Mouse (Mus musculus): ENCODE data around the gene Vamp1. TPM values are rescaled to one million over a fixed set of nuclear protein-coding genes. Genes with fewer than 3 reads are reported as not detected.
A peak's percentile ranks its signal among the peaks of the same experiment; 100 is the strongest.

Gene Vamp1
- total and polyA plus RNA-seq, 2 experiments from 2014 or later, result 11.9 to 12.9 TPM

DNA sequence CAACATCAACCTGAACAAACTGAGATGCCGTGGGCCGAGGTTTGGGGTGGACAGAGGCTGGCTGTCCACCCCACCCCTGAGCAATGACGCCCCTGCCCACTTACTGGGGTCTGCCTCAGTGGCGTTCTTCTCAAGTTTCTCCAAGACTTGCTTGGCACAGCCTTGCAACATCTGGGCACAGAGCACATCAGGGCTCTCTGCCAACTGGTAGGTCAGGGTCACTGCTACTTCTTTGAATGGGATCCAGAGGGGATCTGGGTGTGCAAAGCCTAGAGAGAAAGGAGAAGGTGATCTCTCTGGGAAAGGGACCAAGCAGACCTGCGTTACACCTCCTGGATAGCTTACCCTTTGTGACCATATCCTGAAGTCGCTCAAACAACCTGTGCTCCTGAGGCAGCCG lies 42.1 kb upstream of the Vamp1 start:
- no peak for TF ChIP-seq CTCF (IDR thresholded peaks at IDR 0.05; ENCODE audit: low read depth)
- H3K9me3 ChIP-seq (ENCODE audit: low read length), result no peaks in the 10 kb centered on the region
- peaks cover 98% of the 10 kb centered on the region for H3K36me3 ChIP-seq (ENCODE audit: insufficient read depth)
- H3K27ac ChIP-seq (ENCODE audit: low read depth, low read length), result no peak overlapping the region
- no peak for ATAC-seq
- no peaks in the 10 kb centered on the region for H3K27me3 ChIP-seq (ENCODE audit: insufficient read depth, low read length)
- no peak overlapping the region for H3K9ac ChIP-seq
- no peaks in the 10 kb centered on the region for H3K4me1 ChIP-seq (ENCODE audit: insufficient read depth)
- DNase-seq, result no peak
- H3K4me3 ChIP-seq (ENCODE audit: low read depth, low read length), result no peak overlapping the region
- WGBS, result 85% methylated on average over 7 of the region's 7 CpGs
- no peak overlapping the region for H3K4me2 ChIP-seq (ENCODE audit: low read depth)

DNA sequence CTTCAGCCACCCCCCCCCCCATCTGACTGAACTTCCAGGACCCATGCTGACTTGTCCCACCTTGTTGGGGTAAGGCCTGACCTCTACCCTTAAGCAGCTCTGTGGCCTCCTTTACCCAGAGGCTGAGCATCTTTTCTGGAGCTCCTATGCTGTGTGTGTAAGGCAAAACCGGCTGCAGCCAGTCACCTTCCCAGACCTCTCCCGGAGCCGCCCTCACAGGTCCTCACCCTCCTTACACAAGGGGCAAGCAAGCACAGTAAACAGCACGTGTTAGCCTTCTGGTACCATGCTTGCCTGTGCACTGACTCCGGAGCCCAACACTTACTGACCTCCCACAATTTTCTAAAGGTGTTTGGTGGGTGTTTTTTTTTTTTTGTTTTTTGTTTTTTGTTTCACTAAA lies 39.9 kb upstream of the Vamp1 start:
- Histone ChIP-seq H3K36me3 (ENCODE audit: insufficient read depth) (peaks cover 96% of the 10 kb centered on the region), H3K27ac (ENCODE audit: low read depth, low read length) (no peak overlapping the region), H3K4me2 (ENCODE audit: low read depth) (no peak overlapping the region), H3K4me3 (ENCODE audit: low read depth, low read length) (no peak overlapping the region), H3K9me3 (ENCODE audit: low read length) (no peaks in the 10 kb centered on the region), H3K9ac (no peak overlapping the region), H3K27me3 (ENCODE audit: insufficient read depth, low read length) (no peaks in the 10 kb centered on the region), H3K4me1 (ENCODE audit: insufficient read depth) (no peaks in the 10 kb centered on the region)
- ATAC-seq, result no peak
- DNase-seq, result no peak
- no peak for TF ChIP-seq CTCF (IDR thresholded peaks at IDR 0.05; ENCODE audit: low read depth)
- 89% methylated on average over 5 of the region's 5 CpGs for WGBS

DNA sequence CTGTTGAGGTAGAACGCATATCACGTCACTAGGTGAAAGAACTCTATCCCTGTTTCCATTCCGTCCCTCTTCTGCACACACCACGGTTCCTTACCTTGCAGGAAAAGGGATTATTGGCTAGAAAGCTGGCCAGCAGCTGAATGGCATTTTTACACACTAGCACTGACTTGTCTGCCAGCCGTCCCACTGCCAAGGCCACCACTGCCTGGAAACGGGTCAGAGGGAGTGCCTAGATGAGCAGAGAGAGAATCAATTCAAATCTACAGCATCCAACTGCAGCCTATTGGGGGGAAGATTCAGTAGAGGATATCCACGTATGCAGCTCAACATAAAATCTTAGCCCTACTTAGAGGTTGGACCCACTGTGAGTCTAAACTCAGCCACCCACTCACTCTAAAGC lies 35.8 kb upstream of the Vamp1 start:
- WGBS, result 88% methylated on average over 7 of the region's 7 CpGs
- no peaks in the 10 kb centered on the region for H3K27me3 ChIP-seq (ENCODE audit: insufficient read depth, low read length)
- no peak overlapping the region for H3K4me2 ChIP-seq (ENCODE audit: low read depth)
- H3K9me3 ChIP-seq (ENCODE audit: low read length), result no peaks in the 10 kb centered on the region
- no peak overlapping the region for H3K4me3 ChIP-seq (ENCODE audit: low read depth, low read length)
- DNase-seq (no peak), ATAC-seq (no peak)
- TF ChIP-seq CTCF (IDR thresholded peaks at IDR 0.05; ENCODE audit: low read depth), result no peak
- no peak overlapping the region for H3K27ac ChIP-seq (ENCODE audit: low read depth, low read length)
- no peaks in the 10 kb centered on the region for H3K4me1 ChIP-seq (ENCODE audit: insufficient read depth)
- H3K36me3 ChIP-seq (ENCODE audit: insufficient read depth), result peaks cover 84% of the 10 kb centered on the region
- H3K9ac ChIP-seq, result no peak overlapping the region

DNA sequence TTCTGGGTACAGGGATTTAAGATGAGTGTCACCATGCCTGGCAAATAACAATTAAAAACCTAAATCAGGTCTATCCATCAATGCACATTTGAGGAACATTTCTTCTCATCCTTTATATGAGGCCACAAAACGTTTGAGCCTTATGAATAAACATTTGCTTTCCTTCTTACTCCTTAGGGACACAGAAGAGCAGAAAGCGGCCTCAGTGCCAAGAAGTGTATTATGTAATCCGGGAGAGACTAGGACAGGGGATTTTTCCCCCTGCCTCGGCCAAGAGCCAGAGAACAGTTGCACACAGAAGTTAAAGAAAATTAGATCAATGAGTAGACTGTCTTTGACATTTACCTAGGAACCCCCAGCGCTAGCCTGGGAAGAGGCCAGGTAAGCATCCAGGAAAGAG lies 33.2 kb upstream of the Vamp1 start:
- WGBS, result 60% methylated on average over 5 of the region's 5 CpGs
- no peaks in the 10 kb centered on the region for H3K27me3 ChIP-seq (ENCODE audit: insufficient read depth, low read length)
- peaks cover 84% of the 10 kb centered on the region for H3K36me3 ChIP-seq (ENCODE audit: insufficient read depth)
- H3K4me3 ChIP-seq (ENCODE audit: low read depth, low read length), result no peak overlapping the region
- DNase-seq (no peak), ATAC-seq (no peak)
- H3K9ac ChIP-seq, result no peak overlapping the region
- no peak overlapping the region for H3K4me2 ChIP-seq (ENCODE audit: low read depth)
- no peak for TF ChIP-seq CTCF (IDR thresholded peaks at IDR 0.05; ENCODE audit: low read depth)
- no peaks in the 10 kb centered on the region for H3K9me3 ChIP-seq (ENCODE audit: low read length)
- H3K27ac ChIP-seq (ENCODE audit: low read depth, low read length), result no peak overlapping the region
- no peaks in the 10 kb centered on the region for H3K4me1 ChIP-seq (ENCODE audit: insufficient read depth)

DNA sequence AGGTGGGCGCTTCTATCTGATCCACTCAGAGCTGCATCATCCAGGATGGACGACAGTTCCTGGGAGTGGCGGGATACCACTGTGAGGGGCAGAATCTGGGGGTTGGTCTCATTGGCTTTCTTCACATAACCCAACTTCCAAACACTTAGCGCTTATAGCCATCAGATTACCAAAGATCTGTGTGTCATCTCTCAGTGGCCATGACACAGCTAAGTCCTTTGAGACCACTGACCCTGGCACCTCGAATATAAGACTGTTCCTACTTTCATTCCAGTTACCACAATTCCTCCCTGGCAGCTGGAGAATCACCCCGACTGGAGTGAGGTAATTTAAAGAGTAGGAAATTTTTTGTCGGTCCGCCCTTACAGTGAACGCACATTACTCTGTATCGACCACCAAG lies 29.1 kb upstream of the Vamp1 start:
- DNase-seq, result no peak
- peaks cover 2% of the 10 kb centered on the region; the same call in 1 of the 2 replicates for H3K4me1 ChIP-seq (ENCODE audit: insufficient read depth)
- WGBS, result 93% methylated on average over 10 of the region's 10 CpGs
- no peak overlapping the region for H3K27ac ChIP-seq (ENCODE audit: low read depth, low read length)
- no peak overlapping the region for H3K4me2 ChIP-seq (ENCODE audit: low read depth)
- no peak for TF ChIP-seq CTCF (IDR thresholded peaks at IDR 0.05; ENCODE audit: low read depth)
- no peak overlapping the region for H3K9ac ChIP-seq
- peaks cover 60% of the 10 kb centered on the region for H3K36me3 ChIP-seq (ENCODE audit: insufficient read depth)
- no peak for ATAC-seq
- H3K9me3 ChIP-seq (ENCODE audit: low read length), result no peaks in the 10 kb centered on the region
- no peak overlapping the region for H3K4me3 ChIP-seq (ENCODE audit: low read depth, low read length)
- H3K27me3 ChIP-seq (ENCODE audit: insufficient read depth, low read length), result no peaks in the 10 kb centered on the region

DNA sequence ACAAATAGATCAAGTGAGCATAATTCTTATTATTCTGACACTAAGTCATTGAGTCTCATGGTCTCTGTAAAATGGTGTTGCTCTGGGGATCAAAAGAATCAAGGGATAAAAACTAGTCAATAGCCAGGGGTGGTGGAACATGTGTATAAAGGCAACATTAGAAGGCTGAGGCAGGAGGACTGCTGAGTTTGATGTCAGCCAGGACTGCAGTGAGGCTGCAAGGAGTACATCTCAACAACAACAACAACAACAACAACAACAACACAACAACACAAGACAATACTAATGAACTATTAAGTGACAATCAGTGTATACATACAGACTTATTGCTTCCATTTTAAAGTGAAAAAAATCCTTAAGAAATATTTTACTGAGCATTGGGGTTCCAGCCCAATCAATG lies 24.5 kb upstream of the Vamp1 start:
- Histone ChIP-seq H3K4me2 (ENCODE audit: low read depth) (peak overlapping the region; percentile 53), H3K27ac (ENCODE audit: low read depth, low read length) (peak overlapping the region; percentile 73), H3K4me1 (ENCODE audit: insufficient read depth) (peaks cover 8% of the 10 kb centered on the region; the same call in 1 of the 2 replicates), H3K27me3 (ENCODE audit: insufficient read depth, low read length) (no peaks in the 10 kb centered on the region), H3K36me3 (ENCODE audit: insufficient read depth) (peaks cover 33% of the 10 kb centered on the region), H3K4me3 (ENCODE audit: low read depth, low read length) (peak overlapping the region; percentile 56), H3K9me3 (ENCODE audit: low read length) (no peaks in the 10 kb centered on the region), H3K9ac (peak overlapping the region; percentile 44)
- ATAC-seq (no peak), DNase-seq (no peak)
- TF ChIP-seq CTCF (IDR thresholded peaks at IDR 0.05; ENCODE audit: low read depth), result no peak

DNA sequence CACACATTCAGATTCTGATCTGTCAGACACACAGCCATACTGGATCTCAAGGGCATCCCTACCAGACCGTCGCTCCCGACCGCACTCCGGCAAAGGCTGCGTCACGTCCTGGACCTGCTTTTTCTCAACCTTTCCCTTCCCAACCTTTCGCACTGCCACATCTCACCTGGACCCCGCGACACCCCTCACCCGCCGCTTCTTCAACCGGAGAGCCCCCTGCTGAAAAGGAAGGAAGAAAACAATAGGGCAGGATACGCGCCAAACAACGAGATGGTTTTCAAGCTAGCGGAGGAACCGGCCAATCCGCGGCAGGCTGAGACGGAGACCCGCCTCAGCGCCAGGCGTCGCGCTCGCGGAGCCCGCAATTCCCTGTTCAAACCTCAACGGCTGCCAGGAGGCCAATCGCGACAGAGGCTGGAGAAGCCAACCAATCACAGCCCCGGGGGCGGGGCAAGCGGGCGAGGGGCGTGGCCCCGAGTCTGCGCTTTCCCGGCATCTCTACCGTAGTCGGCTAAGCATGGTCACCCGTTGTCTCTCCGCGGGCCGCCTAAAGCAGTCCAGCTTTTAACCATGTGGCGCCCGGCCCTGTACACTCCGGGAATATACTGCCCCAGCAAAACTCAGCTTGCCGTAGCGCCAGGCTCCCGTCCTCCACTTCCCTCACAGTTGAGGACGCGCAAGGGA lies 23.9 kb upstream of the Vamp1 start, which contains the start of the genes Ncapd2 and Mrpl51:
Gene Ncapd2 (minus strand): TSS at position 370 of the 684 bp plus-strand sequence.
Gene Mrpl51 (plus strand): TSS at position 470 of the 684 bp plus-strand sequence.
- peak; percentile 100 for DNase-seq
- peak; percentile 55 for TF ChIP-seq CTCF (IDR thresholded peaks at IDR 0.05; ENCODE audit: low read depth)
- WGBS, result under 1% methylated on average over 53 of the region's 54 CpGs
- peak within 1 kb of the TSS; percentile 62 for H3K9ac ChIP-seq
- H3K9me3 ChIP-seq (ENCODE audit: low read length), result no peaks in the 10 kb centered on the region
- no peaks in the 10 kb centered on the region for H3K27me3 ChIP-seq (ENCODE audit: insufficient read depth, low read length)
- H3K4me3 ChIP-seq (ENCODE audit: low read depth, low read length), result peak within 1 kb of the TSS; percentile 56
- peak within 1 kb of the TSS; percentile 96 for H3K27ac ChIP-seq (ENCODE audit: low read depth, low read length)
- peak; percentile 98 for ATAC-seq
- peak within 1 kb of the TSS; percentile 71 for H3K4me2 ChIP-seq (ENCODE audit: low read depth)
- H3K36me3 ChIP-seq (ENCODE audit: insufficient read depth), result peaks cover 27% of the 10 kb centered on the region; the same call in 1 of the 2 replicates
- H3K4me1 ChIP-seq (ENCODE audit: insufficient read depth), result peaks cover 8% of the 10 kb centered on the region; the same call in 1 of the 2 replicates

All from forebrain, postnatal 0 days (tissue).